ENCODE assay signal across 8 mouse cellular contexts in the genomic region with DNA sequence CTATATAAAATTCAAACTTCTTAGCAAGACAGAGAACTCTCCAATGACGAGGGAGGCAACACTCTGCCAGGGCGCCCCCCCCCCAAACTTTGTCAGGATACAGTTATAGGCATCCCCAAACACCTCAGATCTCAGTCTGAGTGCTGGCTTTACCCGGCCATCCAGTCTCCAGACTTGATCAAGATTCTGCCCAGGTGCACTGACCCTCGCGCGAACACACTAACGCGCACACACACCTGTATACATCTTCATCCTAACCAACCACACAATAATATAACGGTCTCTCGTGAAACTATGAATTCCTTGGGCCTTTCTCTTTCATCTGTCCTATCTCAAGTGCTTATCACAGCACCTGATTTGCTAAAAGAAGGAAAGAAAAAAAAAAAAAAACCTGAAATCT. TPM values are rescaled to one million over a fixed set of nuclear protein-coding genes. Genes with fewer than 3 reads are reported as not detected.
DNase-seq lines count a peak whose midpoint lies in the region; ATAC-seq and TF ChIP-seq lines count a peak whose summit lies in the region.

No protein-coding gene starts in this region.

- no peaks in the 10 kb centered on the region for H3K27me3 ChIP-seq in kidney, embryonic 15.5 days
- H3K27me3 ChIP-seq in heart, embryonic 16.5 days (ENCODE audit: control insufficient read depth, insufficient read depth, low read length), result no peaks in the 10 kb centered on the region
- H3K27me3 ChIP-seq in midbrain, embryonic 11.5 days (ENCODE audit: control insufficient read depth, insufficient read depth, low read length), result no peaks in the 10 kb centered on the region

- H3K9ac ChIP-seq in kidney, embryonic 15.5 days, result peak overlapping the region; percentile 81
- peak overlapping the region; percentile 97 for H3K9ac ChIP-seq in heart, embryonic 16.5 days (ENCODE audit: low read length)
- H3K9ac ChIP-seq in midbrain, embryonic 11.5 days (ENCODE audit: low read length), result peak overlapping the region; percentile 87

- peak overlapping the region; percentile 81 for H3K4me2 ChIP-seq in kidney, embryonic 15.5 days
- peak overlapping the region; percentile 82 for H3K4me2 ChIP-seq in heart, embryonic 16.5 days (ENCODE audit: low read depth, low read length)
- H3K4me2 ChIP-seq in midbrain, embryonic 11.5 days, result peak overlapping the region; percentile 60

- DNase-seq in kidney, postnatal 36 days, result no peak
- peak; percentile 86 for DNase-seq in midbrain, embryonic 11.5 days (ENCODE audit: low spot score, missing footprints)
- no peak for DNase-seq in T-cell, adult 2 months (ENCODE audit: low spot score)
- DNase-seq in ovary, postnatal 36 days (ENCODE audit: low spot score), result no peak

- H3K36me3 ChIP-seq in kidney, embryonic 15.5 days, result no peaks in the 10 kb centered on the region
- H3K36me3 ChIP-seq in heart, embryonic 16.5 days (ENCODE audit: control insufficient read depth, insufficient read depth), result no peaks in the 10 kb centered on the region
- H3K36me3 ChIP-seq in midbrain, embryonic 11.5 days (ENCODE audit: control insufficient read depth, insufficient read depth, low read length), result no peaks in the 10 kb centered on the region

- TF ChIP-seq CTCF in bone marrow macrophage, adult 2 months (IDR thresholded peaks at IDR 0.05; ENCODE audit: low read depth, low read length), result no peak

- no peak for TF ChIP-seq POLR2A in bone marrow macrophage, adult 2 months (IDR thresholded peaks at IDR 0.05; ENCODE audit: borderline replicate concordance, low read depth, low read length)

- H3K9me3 ChIP-seq in kidney, embryonic 15.5 days (replicated peaks), result no peaks in the 10 kb centered on the region
- H3K9me3 ChIP-seq in heart, embryonic 16.5 days (replicated peaks; ENCODE audit: control insufficient read depth, low read length), result no peaks in the 10 kb centered on the region
- no peaks in the 10 kb centered on the region for H3K9me3 ChIP-seq in midbrain, embryonic 11.5 days (ENCODE audit: control insufficient read depth, low read length)

- peak overlapping the region; percentile 95; the same call in 1 of the 2 replicates for H3K27ac ChIP-seq in kidney, embryonic 15.5 days
- no peak overlapping the region for H3K27ac ChIP-seq in bone marrow macrophage, adult 2 months (ENCODE audit: insufficient read depth, low read depth, low read length)
- peak overlapping the region; percentile 99 for H3K27ac ChIP-seq in heart, embryonic 16.5 days (ENCODE audit: low read length)
- no peak overlapping the region for H3K27ac ChIP-seq in midbrain, embryonic 11.5 days (ENCODE audit: low read depth, low read length)

- no peak for ATAC-seq in kidney, embryonic 15.5 days (replicated peaks; ENCODE audit: low FRiP score)
- ATAC-seq in heart, embryonic 16.5 days (replicated peaks; ENCODE audit: extremely low read depth, insufficient read depth, low FRiP score), result no peak
- no peak for ATAC-seq in midbrain, embryonic 11.5 days (ENCODE audit: low FRiP score)
- ATAC-seq in monocyte, adult 5-6 weeks (replicated peaks; ENCODE audit: insufficient number of reproducible peaks, low FRiP score, low TSS enrichment, poor library complexity, severe bottlenecking), result no peak

- 9% methylated on average over 10 of the region's 10 CpGs for WGBS in kidney, embryonic 15.5 days
- 13% methylated on average over 10 of the region's 10 CpGs for WGBS in heart, embryonic 16.5 days
- WGBS in midbrain, embryonic 11.5 days, result 14% methylated on average over 10 of the region's 10 CpGs

- peaks cover 19% of the 10 kb centered on the region for H3K4me1 ChIP-seq in kidney, embryonic 15.5 days
- peaks cover 7% of the 10 kb centered on the region for H3K4me1 ChIP-seq in bone marrow macrophage, adult 2 months (ENCODE audit: control insufficient read depth, insufficient read depth, low read length)
- peaks cover 22% of the 10 kb centered on the region for H3K4me1 ChIP-seq in heart, embryonic 16.5 days (ENCODE audit: control insufficient read depth, insufficient read depth, low read length)
- peaks cover 7% of the 10 kb centered on the region for H3K4me1 ChIP-seq in midbrain, embryonic 11.5 days (ENCODE audit: control insufficient read depth, insufficient read depth, low read length)

- H3K4me3 ChIP-seq in kidney, embryonic 15.5 days (replicated peaks), result peak overlapping the region; percentile 77
- H3K4me3 ChIP-seq in bone marrow macrophage, adult 2 months (ENCODE audit: insufficient read depth, low read length), result peak overlapping the region; percentile 71
- peak overlapping the region; percentile 98 for H3K4me3 ChIP-seq in heart, embryonic 16.5 days (ENCODE audit: low read length)
- H3K4me3 ChIP-seq in midbrain, embryonic 11.5 days (ENCODE audit: low read depth, low read length), result peak overlapping the region; percentile 80

RNA-seq across cellular contexts. Expression of a gene that starts 0.9 kb away (rescaled TPM):
- polyA plus RNA-seq in kidney, embryonic 15.5 days (2015; fragmentation: Nextera tagmentation; extraction: Ambion mirVana), result 99.3 and 104 TPM in 2 replicates
- 37.5 and 48.6 TPM in 2 replicates for polyA plus RNA-seq in bone marrow macrophage, adult 2 months (2012; ENCODE audit: insufficient read depth, insufficient read length, missing spikeins)
- polyA plus RNA-seq in heart, embryonic 16.5 days (2015; fragmentation: Nextera tagmentation; extraction: Ambion mirVana), result 93.4 and 94.0 TPM in 2 replicates
- polyA plus RNA-seq in midbrain, embryonic 11.5 days (2014; fragmentation: Nextera tagmentation; extraction: Ambion mirVana), result 103 and 113 TPM in 2 replicates
- total RNA-seq in monocyte, adult 5-6 weeks (2017), result 31.3 to 74.5 TPM (median 51.3 TPM) in 3 replicates

RNA-seq across cellular contexts. Expression of a gene that starts 41.6 kb away (rescaled TPM):
- polyA plus RNA-seq in kidney, embryonic 15.5 days (2015; fragmentation: Nextera tagmentation; extraction: Ambion mirVana), result 22.8 and 23.5 TPM in 2 replicates
- polyA plus RNA-seq in bone marrow macrophage, adult 2 months (2012; ENCODE audit: insufficient read depth, insufficient read length, missing spikeins), result 97.0 and 106 TPM in 2 replicates
- 19.2 and 19.6 TPM in 2 replicates for polyA plus RNA-seq in heart, embryonic 16.5 days (2015; fragmentation: Nextera tagmentation; extraction: Ambion mirVana)
- 8.7 and 9.1 TPM in 2 replicates for polyA plus RNA-seq in midbrain, embryonic 11.5 days (2014; fragmentation: Nextera tagmentation; extraction: Ambion mirVana)
- 38.3 to 52.1 TPM (median 42.3 TPM) in 3 replicates for total RNA-seq in monocyte, adult 5-6 weeks (2017)

RNA-seq across cellular contexts. Expression of a gene that starts 59.7 kb away (rescaled TPM):
- 1.2 and 1.5 TPM in 2 replicates for polyA plus RNA-seq in kidney, embryonic 15.5 days (2015; fragmentation: Nextera tagmentation; extraction: Ambion mirVana)
- not detected in 2 replicates for polyA plus RNA-seq in bone marrow macrophage, adult 2 months (2012; ENCODE audit: insufficient read depth, insufficient read length, missing spikeins)
- polyA plus RNA-seq in heart, embryonic 16.5 days (2015; fragmentation: Nextera tagmentation; extraction: Ambion mirVana), result 0.55 and 0.59 TPM in 2 replicates
- 2.5 TPM in 2 replicates for polyA plus RNA-seq in midbrain, embryonic 11.5 days (2014; fragmentation: Nextera tagmentation; extraction: Ambion mirVana)
- not detected in 3 replicates for total RNA-seq in monocyte, adult 5-6 weeks (2017)

Comparison
In these comparisons a context has a peak if more than half of its experiments do, and no peak if none do; other contexts are left out.
1. H3K27ac ChIP-seq: peak in kidney, embryonic 15.5 days (single experiment) and heart, embryonic 16.5 days (single experiment); none in bone marrow macrophage, adult 2 months (single experiment) and midbrain, embryonic 11.5 days (single experiment).
2. Peak in every context shown above with its lines, with median percentiles within 50 percentile points of each other: H3K4me2 ChIP-seq, H3K4me3 ChIP-seq and H3K9ac ChIP-seq.